Mouse (Mus musculus) gastrocnemius, postnatal 25 days (tissue): ENCODE measurements around the gene Wdr31. TPM values are rescaled to one million over a fixed set of nuclear protein-coding genes. Genes with fewer than 3 reads are reported as not detected.

ENCODE experiments used
- total RNA-seq, 2 experiments: library from RNA; stranded (reverse); gene quantifications; 1 replicate in 1 of 2; 2 replicates in 1 of 2; pipeline ENCODE4 v1.2.3; 2021

The Wdr31 gene
- total RNA-seq, 2 experiments from 2014 or later: not detected

Other genes with a start within 250 kb of the Wdr31 start
- 1 to 10 TPM in 1 of 2 experiments, under 1 TPM in 1; 0.86 to 1.2 TPM for gene Zfp37, start 239.8 kb downstream of the Wdr31 start, total RNA-seq
- 1 to 10 TPM; 3.9 to 4.6 TPM for gene Slc31a2, start 208.3 kb downstream of the Wdr31 start, total RNA-seq
- 10 to 100 TPM; 11.7 to 13.2 TPM for gene Fkbp15, start 110.3 kb downstream of the Wdr31 start, total RNA-seq
- 10 to 100 TPM; 10.8 to 12.3 TPM for gene Slc31a1, start 110.2 kb downstream of the Wdr31 start, total RNA-seq
- gene Cdc26, start 62.3 kb downstream of the Wdr31 start, total RNA-seq: 10 to 100 TPM; 40.4 to 43.7 TPM
- 10 to 100 TPM; 13.3 to 15.1 TPM for gene Prpf4, start 62.1 kb downstream of the Wdr31 start, total RNA-seq
- not detected for gene Rnf183, start 35.6 kb downstream of the Wdr31 start, total RNA-seq
- under 1 TPM; 0.15 to 0.16 TPM for gene Bspry, start 9.2 kb upstream of the Wdr31 start, total RNA-seq
- 1 to 10 TPM; 1.7 to 2.2 TPM for gene Hdhd3, start 32.6 kb upstream of the Wdr31 start, total RNA-seq
- gene Alad, start 49.0 kb upstream of the Wdr31 start, total RNA-seq: 10 to 100 TPM; 20.9 to 21.3 TPM
- gene Pole3, start 54.2 kb upstream of the Wdr31 start, total RNA-seq: 10 to 100 TPM; 15.5 to 15.9 TPM
- gene 4933430I17Rik, start 54.5 kb upstream of the Wdr31 start, total RNA-seq: under 1 TPM in 1 of 2 experiments, not detected in 1; 0.20 TPM
- gene Rgs3, start 89.0 kb upstream of the Wdr31 start, total RNA-seq: 10 to 100 TPM; 10.5 to 11.2 TPM